Mouse (Mus musculus) erythroblast, embryonic 14.5 days (primary cell): ENCODE results near the gene Shank2.

ENCODE experiments used
- GATA1 ChIP-seq: IDR thresholded peaks from 2 replicates; pipeline ENCODE4 v1.6.1; 2012; ENCODE audit warnings: low read length, inconsistent platforms, mixed read lengths
- TAL1 ChIP-seq: IDR thresholded peaks from 3 replicates; pipeline ENCODE4 v1.6.1; 2012; ENCODE audit warnings: low read length, inconsistent platforms, mixed read lengths

- TF ChIP-seq TAL1 (no peak), GATA1 (no peak)
Observed at GRCm38 (mm10) chr7:144228683-144229082, 227.0 kb downstream of the Shank2 start.
